Mouse (Mus musculus): ENCODE results near the gene Maip1. TPM values are rescaled to one million over a fixed set of nuclear protein-coding genes. Genes with fewer than 3 reads are reported as not detected.

Maip1 gene
- polyA plus RNA-seq, 1 experiment: 6.1 TPM

DNA sequence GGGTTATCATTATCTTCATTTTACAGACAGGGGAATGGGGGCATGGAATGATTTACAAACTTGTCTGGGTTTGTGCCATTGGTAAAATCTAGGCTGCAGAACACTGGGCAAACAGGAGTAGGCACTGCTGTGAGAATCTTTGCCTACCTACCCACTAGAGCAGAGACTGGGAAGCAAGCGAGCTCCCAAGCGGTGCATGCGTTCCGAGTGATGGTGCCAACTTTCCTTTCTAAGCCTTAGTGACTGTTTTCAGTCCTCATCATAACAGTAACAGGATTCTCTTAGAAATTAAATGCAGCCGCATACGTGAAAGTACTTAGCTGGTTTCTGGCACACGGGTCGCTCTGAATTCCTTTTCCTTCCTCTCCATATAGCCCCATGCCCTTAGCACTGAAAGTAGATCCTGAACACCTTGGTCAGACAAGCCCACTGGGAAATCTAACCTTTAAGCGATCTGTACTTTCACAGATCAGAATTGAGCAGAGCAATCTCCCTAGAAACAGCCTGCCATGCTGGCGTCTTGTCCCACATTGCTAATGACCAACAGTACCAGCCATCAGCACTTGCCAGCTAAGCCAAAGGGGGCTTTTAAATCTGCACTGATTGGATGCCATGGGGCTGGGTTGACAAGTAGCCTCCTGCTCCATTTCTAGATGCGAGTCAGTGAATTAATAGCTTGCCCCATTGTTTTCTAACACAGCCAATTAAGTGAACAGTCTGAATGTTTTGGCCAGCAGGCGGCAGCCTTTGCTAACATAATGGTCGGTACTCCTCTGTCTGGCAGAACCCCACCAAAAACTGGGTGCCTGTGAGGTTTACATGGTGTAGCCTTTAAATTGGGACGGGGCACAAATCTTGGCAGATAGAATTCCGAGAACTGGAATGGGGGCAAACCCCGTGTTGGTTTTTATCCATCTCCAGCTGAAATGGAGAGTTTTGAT lies 22.5 kb downstream of the Maip1 start:
- DNase-seq (ENCODE audit: low read depth): no peak

DNA sequence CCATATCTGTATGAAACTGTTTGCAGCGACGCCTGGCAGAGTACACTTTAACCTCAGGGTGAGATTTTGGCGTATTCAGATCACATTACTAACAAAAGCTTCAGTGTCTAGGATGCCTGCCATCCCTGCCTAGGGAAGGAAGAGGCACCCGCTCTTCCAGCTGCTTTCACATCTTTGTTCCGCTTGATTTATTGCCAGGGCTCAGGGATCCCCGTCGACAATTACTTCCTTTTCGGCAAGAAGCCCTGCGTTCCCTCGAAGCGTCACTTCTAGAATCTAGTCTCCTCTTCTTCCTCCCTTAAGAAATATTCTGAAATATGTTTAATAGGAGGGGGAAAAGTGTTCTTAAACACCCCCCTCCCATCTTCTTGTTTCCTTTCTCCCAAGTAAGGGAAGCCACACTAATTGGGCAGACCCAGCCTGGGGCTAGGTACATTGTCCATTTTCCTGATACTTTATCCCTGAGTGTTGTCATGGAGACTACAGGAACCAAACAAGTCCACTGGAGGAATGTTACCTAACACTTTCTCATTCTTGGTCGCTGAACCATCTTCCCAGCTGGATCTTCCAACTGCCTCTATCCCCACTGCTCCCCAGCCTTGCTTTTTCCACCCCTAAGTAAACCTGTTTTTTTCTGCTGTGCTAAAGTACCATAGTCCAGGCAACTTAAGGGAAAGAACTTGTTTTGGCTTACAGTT lies 23.8 kb downstream of the Maip1 start:
- no peak for DNase-seq (ENCODE audit: low read depth)

DNA sequence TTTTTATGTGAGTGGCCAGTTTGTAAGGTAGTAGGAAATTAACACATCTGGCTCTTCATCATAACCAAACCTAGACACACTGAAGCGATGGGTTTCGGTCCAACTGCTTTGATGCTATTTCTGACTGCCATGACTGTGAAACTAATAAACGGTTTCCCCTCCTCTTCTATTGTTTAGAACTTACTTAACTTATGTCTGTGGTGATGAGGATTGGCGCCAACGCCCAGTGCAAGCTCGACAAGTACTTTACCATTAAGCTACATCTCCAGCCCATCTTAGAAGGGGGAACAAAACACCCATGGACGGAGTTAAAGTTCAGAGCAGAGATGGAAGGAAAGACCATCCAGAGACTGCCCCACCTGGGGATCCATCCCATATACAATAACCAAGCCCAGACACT lies 27.0 kb downstream of the Maip1 start:
- no peak for DNase-seq (ENCODE audit: low read depth)

DNA sequence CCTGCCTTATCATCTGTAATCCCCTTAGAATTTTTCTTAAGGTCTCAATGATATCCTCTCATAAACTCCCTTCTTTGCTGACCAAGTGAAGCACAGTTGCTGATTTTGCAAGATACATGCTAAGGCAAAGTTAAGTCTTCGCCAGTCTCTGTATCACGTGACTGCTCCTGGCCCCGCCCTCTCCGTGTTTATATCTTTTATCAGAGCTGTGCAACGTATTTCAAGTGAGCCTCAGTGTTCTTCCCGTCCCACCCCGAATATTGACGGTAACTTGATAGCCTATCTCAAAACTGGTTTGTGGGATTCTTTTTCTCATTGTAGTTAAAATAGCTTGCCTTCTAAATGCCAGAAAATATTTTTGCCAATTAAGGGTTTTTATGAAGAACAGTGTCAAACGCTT lies 30.3 kb downstream of the Maip1 start:
- DNase-seq (ENCODE audit: low read depth): no peak

DNA sequence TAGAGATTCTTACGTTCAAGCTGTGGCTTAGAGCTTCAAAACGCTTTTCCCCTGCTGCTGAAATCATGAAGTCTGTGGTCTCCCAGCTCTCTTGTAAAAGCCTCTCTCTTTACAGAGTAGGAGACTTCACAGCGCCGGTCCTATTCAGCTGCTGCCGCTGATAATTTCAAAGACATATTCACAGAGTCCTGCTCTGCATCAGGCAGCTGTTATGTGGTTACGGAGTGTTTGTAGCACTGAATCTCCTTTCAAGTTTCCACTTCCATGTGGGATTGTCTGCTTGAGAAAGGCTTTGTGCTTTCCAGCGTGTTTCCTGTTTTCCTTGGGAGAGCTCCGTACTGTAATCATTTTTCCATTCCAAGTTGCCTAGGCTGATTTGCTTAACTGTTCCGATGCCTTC lies 30.8 kb downstream of the Maip1 start:
- DNase-seq (ENCODE audit: low read depth): no peak

DNA sequence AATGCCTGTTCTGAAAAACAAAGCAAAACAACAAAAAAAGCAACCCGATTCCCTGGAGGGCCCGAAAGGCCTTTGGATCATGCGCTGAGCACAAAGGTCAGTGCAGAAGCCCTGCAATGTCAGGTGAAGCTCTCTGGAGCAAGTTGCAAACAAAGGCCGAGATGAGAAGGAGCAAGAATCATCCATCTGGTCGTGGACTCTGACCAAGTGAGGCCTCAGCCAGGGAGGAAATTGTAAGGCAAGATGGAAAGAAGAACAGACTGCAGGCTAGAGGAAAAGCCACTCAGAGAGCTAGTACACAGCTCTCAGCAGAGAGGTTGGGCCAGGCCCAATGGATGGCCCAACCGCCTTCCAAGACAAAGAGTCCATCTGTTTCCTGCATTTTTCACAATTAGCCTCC lies 32.9 kb downstream of the Maip1 start:
- DNase-seq (ENCODE audit: low read depth): no peak

DNA sequence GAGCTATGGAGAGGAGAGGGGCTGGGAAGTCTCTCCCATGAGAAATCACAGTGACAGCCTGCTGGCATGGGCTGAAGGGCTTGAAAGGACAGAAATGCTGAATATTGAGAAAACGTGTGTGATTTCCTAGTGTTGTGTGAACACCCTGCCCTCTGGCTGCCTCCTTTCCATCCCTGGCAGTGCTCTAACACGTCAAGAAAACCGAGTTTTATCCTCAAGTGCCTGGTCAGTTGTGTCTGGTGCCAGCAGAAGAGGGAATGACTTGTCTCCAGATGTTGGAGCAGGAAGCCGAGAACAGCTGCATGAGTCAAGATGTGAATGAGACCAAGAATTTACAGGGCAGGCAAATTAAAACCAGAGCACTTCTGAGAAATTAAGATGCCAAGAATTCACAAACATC lies 34.6 kb downstream of the Maip1 start:
- no peak for DNase-seq (ENCODE audit: low read depth)

DNA sequence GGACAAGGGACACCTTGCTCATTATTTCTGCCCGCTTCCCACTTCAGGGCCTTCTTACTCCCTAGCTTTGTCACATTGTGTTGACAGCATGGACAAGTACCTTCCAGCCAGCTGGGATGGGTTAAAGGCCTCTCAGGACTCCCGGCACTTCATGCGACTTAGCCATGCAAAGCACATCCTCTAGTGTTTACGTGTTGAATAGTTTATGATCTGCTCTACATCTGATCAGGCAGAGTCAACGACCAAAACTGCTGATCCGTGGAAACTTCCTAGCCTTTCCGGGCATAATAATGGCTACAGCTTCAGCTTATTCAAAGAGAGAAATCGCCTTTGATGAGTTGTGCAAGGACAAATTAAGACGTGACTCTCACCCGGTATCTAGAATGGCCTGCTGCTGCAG lies 39.6 kb downstream of the Maip1 start:
- DNase-seq (ENCODE audit: low read depth): no peak

DNA sequence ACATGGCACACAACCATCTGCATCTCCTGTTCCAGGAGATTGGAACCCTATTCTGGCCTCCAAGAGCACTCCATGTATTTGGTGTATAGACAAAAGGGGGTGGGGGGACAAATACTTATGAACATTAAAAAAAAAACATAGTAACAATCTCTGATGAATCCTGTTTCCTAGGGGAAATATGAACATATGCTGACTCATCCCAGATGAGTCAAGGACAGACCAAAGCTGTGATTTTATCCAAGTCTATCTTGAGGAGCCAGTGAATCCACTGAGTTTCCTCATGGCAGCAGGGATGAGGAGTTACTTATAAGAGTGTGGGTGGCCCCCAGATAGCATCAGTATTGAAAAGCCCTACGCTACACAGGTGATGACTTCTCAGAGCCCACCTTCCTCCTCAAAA lies 44.1 kb downstream of the Maip1 start:
- DNase-seq (ENCODE audit: low read depth): no peak

DNA sequence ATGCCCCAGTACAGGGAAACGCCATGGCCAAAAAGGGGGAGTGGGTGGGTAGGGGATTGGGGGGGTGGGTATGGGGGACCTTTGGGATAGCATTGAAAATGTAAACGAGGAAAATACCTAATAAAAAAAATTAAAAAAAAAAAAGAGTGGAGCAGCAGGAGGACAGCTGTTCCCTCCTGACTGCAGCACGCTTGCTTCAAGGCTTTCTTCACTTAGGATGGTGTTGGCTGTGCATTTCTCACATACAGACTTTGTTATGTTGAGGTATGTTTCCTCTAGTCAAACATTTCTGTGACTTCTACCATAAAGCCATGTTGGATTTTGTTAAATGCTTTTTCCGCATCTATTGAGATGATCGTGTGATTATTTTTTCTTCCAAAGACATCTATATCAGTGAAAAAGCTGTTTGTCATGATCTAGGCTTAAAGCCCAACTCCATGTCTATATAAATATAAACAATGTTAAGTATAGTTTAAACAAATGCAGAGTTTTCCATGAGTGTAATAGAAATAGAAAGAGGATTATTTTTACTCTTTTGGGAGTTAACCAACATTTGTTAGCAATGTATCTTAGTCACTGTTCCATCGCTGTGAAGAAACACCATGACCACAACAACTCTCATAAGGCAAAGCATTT lies 54.3 kb downstream of the Maip1 start:
- no peak for DNase-seq (ENCODE audit: low read depth)

Other genes starting within 250 kb of the Maip1 start
- gene 1700066M21Rik, start 28.7 kb upstream of the Maip1 start, polyA plus RNA-seq (2012; rRNA removed): 8.1 and 11.4 TPM in 2 replicates
- gene Tyw5, start 773 bp downstream of the Maip1 start, polyA plus RNA-seq (2012; rRNA removed): 4.1 and 6.9 TPM in 2 replicates